Mouse (Mus musculus): ENCODE measurements around the gene Tbccd1.

The Tbccd1 gene

DNA sequence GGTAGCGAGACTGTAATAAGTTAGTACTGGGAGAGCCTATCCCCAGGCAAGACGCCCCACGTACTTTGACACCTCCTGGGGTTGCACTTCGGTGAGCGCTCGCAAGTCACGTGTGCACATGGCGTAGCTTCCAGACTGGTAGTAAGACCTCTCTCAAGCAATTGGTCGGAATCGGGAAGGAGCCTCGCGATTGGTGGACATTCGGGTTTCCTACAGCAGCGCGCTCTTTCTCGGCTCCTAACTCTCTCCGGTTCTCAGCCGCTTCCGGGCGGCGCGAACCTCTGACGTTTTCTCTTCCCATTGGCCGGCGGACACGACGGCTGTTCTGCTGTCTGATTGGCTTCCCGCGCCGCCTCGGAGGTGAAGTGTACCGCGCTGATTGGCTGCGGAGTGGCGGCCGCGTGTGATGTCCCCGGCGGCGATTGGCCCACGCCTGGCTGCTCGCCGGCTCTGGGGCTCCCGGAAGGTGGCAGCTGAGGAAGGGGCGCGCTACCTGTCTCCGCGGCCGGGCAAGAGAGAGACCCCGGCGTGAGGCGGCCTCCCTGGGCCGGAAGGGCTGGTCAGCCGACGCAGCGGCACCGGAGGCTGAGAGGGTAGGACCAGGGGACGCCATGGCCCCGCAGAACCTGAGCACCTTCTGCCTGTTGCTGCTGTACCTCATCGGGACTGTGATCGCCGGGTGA lies at the start of gene Tbccd1, which contains the start of gene Dnajb11:
Tbccd1 (minus strand) TSS at position 239 of the 683 bp plus-strand sequence.
Dnajb11 (plus strand) TSS at position 415 of the 683 bp plus-strand sequence.
- peak; percentile 99 for DNase-seq (ENCODE audit: low spot score)

DNA sequence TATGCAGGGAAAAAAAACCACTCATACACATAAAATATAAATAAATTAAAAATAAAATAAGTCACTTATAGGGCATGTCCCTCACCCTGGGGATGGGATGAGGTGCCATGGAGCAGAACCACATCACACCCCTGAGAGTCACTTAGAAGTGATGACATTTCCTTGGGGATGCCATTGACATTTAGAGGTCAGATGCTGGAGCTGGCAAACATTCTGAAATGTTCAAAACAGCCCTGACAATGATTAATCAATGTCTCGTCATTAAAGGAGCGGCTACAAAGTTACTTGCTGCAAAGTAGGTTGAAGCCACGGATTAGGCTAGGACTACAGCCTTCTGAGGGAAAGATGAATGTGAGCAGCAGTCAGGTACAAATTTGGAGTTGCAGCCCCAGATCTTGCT lies 43.9 kb upstream of the Tbccd1 start:
- DNase-seq (ENCODE audit: low spot score) = no peak

DNA sequence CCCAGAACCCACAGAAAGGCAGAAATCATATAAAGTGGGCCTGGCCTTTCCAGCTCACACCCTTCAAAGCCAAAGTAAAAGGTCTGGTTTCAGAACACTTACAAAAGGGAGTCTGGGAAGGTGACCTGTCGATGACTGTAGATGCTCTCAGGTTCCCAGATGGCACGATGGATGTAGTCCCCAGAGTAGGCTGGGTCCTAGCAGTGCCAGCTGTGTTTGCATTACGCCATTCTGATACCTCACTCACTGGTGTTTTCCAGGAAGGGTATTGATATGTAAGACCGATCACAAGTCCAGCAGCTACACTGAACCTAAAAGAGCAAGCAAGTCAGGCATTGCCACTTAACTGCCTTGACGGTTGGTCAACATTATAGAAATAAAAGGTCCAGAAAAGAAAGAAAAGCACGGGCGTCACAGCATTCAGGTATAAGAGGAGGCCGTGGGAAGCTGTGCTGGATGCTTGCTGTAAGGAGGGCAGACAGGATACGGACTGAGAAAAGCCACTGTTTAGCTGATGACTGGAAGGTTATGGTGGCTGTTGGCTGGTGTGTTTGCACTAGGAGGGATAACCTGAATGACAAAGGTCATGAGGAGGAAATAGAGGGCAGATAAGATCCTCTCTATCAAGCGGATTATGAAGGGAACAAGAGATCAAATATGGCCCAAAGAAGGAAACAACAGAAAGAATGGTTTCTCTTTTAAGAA lies 42.5 kb upstream of the Tbccd1 start:
- DNase-seq (ENCODE audit: low spot score) = no peak

DNA sequence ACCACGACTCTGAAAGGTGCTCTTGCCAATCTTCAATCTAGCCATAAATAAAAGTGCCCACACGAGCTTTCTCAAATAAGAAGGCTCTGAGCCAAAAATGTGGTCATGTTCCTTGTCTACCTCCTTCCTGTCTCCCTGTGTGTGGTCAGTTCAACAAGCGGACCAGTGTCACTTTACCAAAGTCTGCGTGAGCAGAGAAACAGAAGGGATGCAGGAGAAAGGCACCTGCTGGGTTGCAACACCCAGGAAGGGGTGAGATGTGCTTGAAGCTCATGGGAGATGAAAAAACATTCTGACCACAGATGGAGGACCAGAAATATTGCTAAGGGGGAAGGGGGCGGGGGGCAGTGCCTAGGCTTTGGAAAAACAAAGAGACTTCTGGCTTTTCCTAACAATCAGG lies 41.9 kb upstream of the Tbccd1 start:
- DNase-seq (ENCODE audit: low spot score) = no peak

DNA sequence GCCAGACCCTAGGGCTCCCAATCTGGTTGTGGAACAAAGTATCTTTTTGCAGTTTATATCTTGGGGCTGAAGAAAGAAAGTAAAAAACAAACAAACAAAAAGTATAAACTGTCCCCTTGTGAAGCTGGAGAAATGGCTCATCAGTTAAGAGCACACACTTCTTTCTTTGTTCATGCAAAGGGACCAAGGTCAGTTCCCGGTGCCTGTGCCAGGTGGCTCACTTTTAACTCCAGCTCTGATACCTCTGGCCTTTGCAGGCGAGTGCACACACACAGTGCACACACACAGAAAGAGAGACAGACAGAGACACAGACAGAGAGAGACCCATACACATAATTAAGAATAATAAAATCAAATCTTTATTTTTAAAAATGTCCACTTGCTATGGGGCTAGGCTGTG lies 39.1 kb upstream of the Tbccd1 start:
- DNase-seq (ENCODE audit: low spot score) = no peak

DNA sequence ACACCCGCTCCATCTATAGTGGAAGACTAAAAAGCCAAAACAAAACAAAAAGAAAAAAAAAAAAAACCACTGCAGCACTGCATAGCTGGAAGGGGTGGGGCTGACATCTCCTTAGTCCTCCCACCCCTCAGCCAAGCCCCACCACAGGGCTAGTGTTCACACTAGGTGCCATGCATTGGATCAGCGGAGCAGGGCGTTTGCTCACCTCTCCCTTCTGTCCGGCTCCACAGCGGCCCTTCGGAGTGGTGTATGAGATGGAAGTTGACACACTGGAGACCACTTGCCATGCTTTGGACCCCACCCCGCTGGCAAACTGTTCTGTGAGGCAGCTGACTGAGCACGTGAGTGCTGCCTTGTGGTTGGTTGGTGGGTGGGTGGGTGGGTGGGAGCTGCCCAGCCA lies 36.6 kb upstream of the Tbccd1 start:
- DNase-seq (ENCODE audit: low spot score) = no peak

DNA sequence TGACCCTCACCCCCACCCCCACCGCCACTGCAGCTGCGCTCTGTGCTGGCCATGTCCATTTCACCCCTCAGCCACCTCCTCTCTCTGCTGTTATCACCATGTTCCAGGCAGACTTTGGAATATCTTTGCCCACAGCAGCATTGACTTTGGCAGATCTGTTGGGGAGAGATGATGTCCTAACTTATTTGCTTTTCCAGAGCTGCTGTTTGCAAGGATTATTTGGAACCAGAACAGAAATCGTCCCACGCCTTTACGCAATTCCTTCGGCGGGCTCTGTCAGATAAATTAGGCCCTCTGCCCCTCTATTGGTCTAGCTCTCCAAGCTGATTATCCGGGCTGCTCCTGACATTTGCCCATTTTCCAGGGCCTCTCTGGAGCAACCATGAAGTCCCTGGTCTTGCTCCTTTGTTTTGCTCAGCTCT lies 34.3 kb upstream of the Tbccd1 start:
- DNase-seq (ENCODE audit: low spot score) = no peak

DNA sequence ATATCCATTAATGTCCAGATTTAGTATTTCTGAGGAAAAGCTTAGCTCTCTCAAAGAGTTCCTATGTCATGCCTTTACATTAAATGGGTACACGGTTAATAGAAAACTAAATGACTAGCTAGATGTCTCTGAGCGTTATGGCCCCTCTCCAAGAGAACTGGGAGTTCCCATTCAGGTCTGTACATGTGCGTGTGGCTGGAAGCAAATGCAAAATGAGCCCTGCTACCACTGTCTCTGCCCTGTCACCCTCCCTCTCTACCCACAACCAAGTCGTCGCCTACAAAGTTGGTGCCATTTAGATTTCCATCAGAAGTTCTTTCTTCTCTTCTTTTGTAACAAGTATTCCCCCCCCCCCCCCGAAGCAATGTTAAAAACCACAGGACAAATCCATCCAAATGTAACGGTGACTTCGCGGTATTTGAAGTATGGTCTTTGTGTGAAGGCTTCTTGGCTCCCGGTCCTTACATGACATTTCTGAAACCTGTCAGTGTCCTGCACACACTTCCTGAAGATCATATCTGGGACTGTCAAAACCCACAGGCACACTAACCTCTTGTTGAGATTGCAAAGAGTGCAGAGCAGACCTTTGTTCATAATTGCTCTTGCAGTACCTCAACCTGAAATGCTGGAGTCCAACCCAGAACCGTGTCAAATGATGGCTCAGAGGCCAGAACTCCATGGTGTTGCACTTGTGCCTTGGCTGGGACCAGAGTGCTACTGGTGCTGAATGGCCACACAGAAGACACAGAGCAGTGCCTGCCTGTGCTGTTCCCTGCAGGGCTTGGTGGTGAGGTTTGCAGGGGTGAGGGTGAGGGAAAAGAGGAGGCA lies 33.4 kb upstream of the Tbccd1 start, which contains the start of gene Ahsg:
Ahsg (plus strand) TSS at position 595 of the 828 bp plus-strand sequence.
- DNase-seq (ENCODE audit: low spot score) = no peak

DNA sequence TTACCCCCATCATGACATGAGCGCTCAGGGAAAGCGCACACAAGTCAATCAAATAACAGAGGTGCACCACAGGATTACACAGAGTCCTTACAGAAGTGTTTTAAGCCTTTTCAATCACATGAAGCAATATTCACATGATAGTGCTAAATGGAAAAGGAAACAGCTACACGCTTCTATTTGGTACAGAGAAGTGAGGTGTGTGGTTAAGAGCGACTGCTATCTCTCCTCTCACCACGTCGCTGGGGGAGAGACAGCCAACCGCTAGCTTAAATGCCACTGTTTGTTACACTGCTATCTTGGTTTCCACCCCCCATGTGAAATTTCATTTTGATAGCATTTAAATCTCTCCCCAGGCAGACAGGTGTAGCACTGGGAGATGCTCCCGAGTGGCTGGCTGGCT lies 32.2 kb upstream of the Tbccd1 start:
- DNase-seq (ENCODE audit: low spot score) = no peak

DNA sequence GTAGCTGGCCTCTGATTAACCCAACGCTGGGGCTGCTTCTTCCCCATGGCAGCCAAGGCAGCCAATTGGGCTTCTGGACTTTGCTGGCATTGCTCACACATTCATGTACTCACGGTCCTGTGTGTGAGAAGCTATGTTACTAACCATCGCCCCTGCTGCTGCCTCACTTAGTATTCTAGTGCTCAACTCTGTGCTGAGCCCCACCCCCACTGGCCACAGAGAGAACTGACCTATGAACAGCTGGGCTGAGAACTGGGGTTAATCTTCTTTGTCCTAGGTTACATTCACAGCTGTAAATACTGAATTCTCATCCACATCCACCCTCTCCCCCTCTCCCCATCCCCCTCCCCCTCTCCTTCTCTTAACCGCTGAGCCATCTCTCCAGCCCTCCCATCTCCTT lies 31.4 kb upstream of the Tbccd1 start:
- no peak for DNase-seq (ENCODE audit: low spot score)

DNA sequence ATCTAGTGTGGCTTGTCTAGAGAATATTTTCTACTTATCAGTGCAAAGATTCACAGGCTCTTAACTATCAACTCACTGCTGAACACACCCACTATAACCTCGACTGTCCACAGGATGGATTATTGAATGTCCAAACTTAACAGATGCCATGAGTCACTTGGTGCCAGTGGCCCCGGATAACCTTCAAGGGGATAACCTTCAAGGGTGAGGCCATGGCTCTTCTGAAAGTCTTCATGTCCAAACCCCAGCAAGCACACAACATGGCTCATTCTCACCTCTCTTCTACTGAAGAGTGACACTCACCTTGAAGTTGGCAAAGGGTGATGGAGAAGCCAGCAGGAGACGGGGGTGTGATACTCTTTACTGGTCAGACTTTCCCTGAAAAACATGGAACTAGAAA lies 29.3 kb upstream of the Tbccd1 start:
- DNase-seq (ENCODE audit: low spot score) = no peak

DNA sequence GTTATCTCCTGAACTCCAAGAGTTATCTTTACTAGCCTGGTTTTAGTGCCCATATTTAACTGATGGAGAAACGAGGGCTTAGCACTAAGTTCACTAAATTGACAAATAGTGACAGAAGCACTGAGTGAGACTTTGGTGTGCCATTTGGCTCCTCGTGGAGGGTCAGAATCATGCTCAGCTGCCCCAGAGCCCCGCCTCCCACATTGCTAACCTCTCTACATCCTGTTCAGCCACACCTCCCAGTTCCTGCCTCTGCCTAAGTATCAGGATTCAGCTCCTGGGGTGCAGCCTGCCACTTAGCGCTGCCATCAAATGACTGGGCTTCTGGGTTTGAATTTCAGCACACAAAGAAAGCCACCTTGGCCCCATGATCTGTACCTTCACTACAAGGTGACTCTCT lies 27.9 kb upstream of the Tbccd1 start:
- DNase-seq (ENCODE audit: low spot score) = no peak

DNA sequence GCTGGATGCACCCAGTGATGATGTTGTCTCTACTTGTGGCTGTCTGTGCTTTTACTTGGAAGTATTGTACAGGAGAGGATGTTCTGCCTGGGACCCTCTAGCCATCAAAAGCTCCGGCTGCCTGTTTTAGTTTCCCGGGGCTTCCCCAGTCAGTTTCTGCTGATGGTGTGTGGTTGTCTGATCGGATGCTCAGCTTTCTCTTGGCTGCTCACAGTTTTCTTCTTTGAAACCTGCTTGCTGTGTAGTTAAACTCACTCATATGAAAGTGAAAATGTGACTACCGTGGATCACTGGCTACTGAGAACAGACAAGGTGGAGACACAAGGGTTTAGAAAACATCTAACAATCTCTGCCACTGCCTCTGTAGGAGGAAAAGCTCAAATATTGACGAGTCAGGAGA lies 26.0 kb upstream of the Tbccd1 start:
- no peak for DNase-seq (ENCODE audit: low spot score)

DNA sequence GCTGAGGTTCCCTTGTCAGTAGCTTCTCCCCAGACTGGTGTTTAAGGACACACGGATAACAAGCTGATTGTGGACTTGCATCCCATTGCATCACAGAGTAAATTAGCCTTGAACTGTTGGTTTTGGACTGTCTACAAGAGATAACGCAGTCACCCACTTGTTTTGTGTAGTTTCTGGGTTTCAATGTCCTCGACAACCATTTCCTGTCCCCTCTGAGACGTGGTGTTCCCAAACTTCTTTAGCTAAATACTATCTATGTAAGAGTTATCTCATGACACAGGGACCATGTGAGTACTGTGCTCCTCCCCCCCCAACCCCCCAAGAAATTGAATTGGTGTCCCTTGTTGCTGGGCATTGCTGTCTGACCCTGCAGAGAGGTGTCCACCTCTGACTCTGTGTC lies 24.0 kb upstream of the Tbccd1 start:
- DNase-seq (ENCODE audit: low spot score) = no peak

DNA sequence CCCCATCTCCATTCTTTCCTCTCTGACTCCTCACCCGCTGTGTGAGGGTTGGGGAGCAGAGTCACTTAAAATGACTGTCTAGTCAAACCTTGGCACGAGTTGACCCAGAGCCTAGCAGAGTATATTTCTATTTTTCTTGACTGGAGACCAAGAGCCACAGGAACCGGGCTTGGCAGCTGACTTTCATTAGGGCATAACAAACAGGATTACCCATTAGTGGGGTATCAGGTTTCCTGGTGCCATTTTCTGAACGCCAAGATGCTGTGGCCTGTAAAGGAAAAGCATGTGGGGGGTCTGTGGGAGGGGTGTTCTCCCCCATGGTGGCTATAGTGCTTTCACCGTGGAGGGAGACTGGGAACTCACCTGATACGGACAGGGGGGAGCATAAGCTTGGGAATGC lies 23.4 kb upstream of the Tbccd1 start:
- no peak for DNase-seq (ENCODE audit: low spot score)

DNA sequence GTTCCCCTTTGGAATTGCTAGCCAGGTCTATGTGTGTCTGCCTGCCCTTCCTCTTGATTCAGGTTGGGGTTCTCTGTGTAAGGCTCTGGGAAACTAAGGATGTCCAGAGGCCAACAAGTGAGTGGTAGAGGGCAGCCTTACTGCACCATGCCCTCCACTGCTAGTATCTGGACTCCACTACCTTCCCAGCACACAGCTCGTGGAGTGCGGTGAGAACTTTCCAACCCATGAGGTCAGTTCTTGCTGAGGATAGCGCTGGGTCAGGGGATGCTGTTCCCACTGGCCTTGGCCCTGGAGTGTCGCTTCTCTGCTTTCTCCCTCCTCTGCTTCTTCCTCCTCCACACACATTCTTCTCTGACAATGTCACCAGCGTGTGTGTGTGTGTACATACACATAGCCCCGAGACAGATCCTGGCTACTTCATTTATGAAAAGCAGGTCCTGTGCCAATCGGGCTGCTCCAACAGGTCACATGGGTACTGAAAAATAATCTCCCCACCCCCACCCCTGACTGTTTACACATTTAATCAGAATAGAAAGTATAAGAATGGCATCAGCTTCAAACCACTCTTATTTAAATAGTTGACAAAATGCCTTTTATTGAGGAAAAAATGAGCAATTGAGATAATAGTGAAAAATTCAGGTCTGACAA lies 22.6 kb upstream of the Tbccd1 start:
- no peak for DNase-seq (ENCODE audit: low spot score)

DNA sequence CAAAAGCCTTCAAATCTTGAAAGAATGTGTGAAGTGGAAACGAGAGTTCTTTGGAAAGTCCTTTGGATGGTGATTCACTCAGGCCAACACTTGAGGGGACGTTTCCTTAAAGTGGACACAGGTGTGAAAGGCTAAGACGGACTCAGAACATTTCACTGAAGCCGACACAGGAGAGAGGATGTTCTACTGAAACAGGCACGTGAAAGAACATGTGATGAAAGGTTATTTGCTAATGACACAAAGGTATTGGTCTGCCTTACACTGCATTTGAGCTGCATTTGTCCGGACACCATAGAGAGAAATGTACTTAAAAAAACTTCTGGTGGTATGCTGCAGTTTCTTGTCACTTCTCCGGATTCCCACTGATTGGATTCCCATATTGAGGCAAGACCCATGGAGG lies 21.2 kb upstream of the Tbccd1 start:
- DNase-seq (ENCODE audit: low spot score) = no peak

DNA sequence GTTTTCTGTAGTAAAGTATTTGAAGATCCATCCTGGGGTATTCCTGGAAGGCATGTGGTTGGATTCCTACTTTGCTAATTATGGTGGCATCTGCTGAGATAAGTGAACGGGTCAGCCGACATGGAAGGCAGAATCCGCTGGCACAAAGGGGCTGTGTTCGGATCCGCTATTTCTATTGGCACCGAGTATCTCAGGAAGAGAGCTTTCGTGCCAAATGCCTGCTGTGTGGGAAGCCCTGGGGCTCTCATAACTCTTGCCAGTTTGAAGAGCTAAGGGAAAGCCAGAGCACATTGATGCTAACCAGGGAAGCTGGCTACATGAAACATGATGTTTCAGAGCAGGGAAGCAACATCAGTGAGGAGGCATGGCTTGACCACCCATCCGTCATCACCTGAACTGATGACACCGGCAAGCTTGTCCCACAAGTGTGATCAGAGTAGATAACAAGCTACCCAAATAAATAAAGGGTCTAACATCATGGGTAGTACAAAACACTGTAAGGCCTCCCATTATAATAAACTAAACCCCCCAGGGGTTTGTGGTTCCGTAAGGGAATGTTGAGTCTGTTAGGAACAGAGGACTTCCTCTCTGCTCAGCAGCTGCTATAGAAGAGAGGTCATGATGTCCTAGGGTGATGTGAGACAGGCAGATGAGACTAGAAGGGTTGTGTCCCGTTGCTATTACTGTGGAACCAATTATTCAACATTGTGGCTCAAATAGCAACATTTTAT lies 20.4 kb upstream of the Tbccd1 start:
- DNase-seq (ENCODE audit: low spot score) = no peak

DNA sequence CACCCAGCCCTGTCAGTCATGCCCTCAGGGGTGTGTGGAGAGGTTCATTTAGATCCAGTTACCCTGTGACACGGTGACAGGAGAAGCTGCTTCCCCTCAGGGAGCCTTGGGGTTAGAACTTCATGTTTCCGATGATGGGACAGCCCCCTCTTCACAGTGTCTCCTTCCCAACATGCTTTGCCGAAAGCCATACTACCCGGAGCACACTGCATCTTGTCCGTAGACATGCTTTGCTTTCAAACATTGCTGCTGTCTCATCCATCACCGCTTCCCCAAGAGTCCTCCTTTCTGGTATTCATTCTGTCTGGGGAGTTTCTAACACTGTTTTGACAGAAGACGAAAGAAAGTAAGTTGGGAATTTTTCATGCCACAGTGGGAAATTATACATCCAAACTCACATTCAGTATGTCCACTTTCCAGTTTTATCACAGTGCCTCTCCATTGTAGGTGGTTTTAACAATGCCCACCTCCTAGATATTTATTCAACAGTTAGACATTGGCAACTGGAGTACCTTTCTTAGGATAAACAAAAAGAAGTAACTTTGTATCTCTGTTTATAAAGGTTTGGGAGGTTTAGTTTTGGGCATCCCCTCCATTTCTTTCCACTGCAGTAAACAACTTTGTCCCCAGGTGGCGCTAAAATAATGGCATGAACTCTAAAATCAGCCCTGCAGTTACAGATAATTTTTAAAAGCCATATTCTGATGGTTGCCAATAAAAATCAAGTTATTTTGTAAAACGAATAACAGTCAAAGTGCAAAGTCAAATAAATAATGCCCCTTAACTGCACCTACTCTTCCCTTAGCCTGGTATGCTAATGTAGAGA lies 19.0 kb upstream of the Tbccd1 start:
- DNase-seq (ENCODE audit: low spot score) = no peak

DNA sequence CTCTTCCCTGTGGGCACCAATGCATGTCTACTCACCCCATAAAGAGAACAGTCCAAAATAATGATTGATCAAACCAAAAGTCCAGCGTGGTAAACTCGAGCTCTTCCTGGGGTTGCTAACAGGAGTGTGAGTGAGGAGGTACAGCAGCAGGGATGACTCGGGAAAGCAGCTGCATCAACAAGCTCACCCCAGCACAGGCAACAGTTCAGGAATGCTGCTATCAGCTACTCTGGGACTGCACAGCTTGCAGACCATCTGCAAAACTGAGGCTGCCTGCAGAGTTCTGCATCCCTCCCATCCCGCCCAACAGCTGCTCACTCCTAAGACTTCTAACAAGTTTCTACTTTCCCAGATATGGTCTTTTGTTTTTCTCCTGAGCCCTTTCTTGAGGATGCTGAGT lies 15.9 kb upstream of the Tbccd1 start:
- DNase-seq (ENCODE audit: low spot score) = no peak

DNA sequence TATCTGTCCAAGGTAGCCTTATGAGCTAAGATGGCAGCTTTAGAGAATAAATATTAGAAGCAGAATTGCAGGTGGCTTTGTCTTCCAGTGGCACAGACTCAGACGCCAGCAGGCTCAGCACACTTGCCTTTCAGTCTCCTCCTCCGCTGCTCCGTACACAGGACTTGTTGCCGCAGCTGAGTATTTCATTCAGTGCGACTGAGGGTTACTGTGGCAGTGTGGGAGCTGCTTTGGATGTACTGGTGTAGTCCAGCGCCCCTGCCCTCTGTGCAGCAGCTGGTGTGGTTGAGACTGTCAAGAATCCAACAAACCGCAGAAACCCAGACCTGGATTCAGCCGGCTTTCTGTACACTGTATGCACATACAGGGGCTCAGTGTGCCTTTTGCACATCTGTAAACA lies 14.9 kb upstream of the Tbccd1 start:
- DNase-seq (ENCODE audit: low spot score) = no peak
